Mouse (Mus musculus) layer of hippocampus, adult 2 months (tissue): ENCODE data around the gene Noc3l. TPM values are rescaled to one million over a fixed set of nuclear protein-coding genes. Genes with fewer than 3 reads are reported as not detected.

Experiments used
- DNase-seq, 2 experiments: peaks; one replicate each; pipeline ENCODE4 v3.0.0; 2022; ENCODE audit warnings: low spot score in 2 of 2
- H3K27ac ChIP-seq: fragments of 200-600 bp; 2 replicates; pipeline ENCODE4 v1.8.1; 2022
- H3K4me3 ChIP-seq: fragments of 200-600 bp; 2 replicates; pipeline ENCODE4 v1.8.1; 2022; ENCODE audit warnings: mild to moderate bottlenecking
- CTCF ChIP-seq: fragments of 200-600 bp; conservative IDR thresholded peaks from 2 replicates; pipeline ENCODE4 v1.8.1; 2022; ENCODE audit warnings: antibody characterized with exemption, mild to moderate bottlenecking, moderate library complexity
- total RNA-seq, 2 experiments: library from RNA; stranded (reverse); gene quantifications; 2 replicates each; pipeline ENCODE4 v1.2.3; 2021

Noc3l gene
- total RNA-seq, 2 experiments from 2014 or later = 13.6 to 13.7 TPM

- no peak for TF ChIP-seq CTCF
- Histone ChIP-seq H3K4me3 (no peak overlapping the region), H3K27ac (peak overlapping the region; percentile 87)
- DNase-seq = peak; percentile 68 to 71
Observed at GRCm38 (mm10) chr19:38798291-38798690, 20.7 kb downstream of the Noc3l start.

GRCm38 (mm10) chr19:38796546-38796945 is 22.5 kb downstream of the Noc3l start:
- no peak for DNase-seq
- Histone ChIP-seq H3K27ac (no peak overlapping the region), H3K4me3 (no peak overlapping the region)
- TF ChIP-seq CTCF = no peak

- Histone ChIP-seq H3K4me3 (no peak overlapping the region), H3K27ac (no peak overlapping the region)
- no peak for DNase-seq
- TF ChIP-seq CTCF = no peak
Observed at GRCm38 (mm10) chr19:38793563-38794045, 25.4 kb downstream of the Noc3l start.

- TF ChIP-seq CTCF = no peak
- H3K4me3 ChIP-seq = no peak overlapping the region
- no peak overlapping the region for H3K27ac ChIP-seq
- DNase-seq = peak in 1 of 2 experiments; percentile 39
Observed at GRCm38 (mm10) chr19:38787756-38788155, 31.3 kb downstream of the Noc3l start.

DNA sequence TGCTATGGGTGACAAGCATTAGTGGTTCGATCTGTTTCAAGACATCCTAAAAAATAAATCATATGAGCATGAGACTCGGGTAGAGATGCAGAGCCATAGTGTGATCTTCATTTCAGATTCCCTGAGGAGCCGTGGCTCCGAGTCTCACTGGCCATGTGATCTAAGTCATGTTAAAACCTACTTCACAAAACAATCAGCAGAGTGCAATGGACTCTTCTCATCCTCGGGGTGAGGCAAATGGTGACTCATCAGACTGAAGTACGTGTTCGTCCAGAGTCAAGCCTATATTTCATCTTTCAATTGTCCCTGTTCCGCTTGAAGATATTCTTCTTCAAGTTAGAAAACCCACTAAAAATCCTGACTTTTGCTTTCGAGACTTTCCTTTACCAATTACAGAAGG is 35.5 kb downstream of the Noc3l start:
- no peak for TF ChIP-seq CTCF
- DNase-seq = no peak
- Histone ChIP-seq H3K27ac (no peak overlapping the region), H3K4me3 (no peak overlapping the region)

- Histone ChIP-seq H3K27ac (no peak overlapping the region), H3K4me3 (no peak overlapping the region)
- TF ChIP-seq CTCF = no peak
- peak; percentile 75 to 81 for DNase-seq
Observed at GRCm38 (mm10) chr19:38778805-38779204, 40.2 kb downstream of the Noc3l start.

DNA sequence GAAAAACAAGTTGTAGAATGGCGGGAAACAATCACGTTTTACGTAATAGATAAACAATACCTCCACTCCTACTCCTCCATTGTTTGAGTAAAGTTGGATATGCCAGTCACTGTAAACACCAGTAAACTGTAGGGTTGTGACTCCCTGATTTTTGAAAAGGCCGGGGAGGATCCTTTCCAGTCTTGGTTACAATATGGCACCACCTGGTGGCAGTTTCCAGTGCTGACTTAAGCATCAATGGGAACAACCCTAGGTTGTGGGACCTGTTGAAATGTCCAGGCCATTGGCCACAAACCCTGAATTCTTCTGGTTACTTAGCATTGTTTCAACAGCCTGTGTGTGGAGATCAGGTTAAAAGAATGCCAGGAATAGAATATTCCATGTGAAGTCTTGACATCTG is 43.5 kb downstream of the Noc3l start:
- DNase-seq = peak; percentile 30 to 64
- Histone ChIP-seq H3K4me3 (no peak overlapping the region), H3K27ac (no peak overlapping the region)
- TF ChIP-seq CTCF = peak; percentile 90

DNA sequence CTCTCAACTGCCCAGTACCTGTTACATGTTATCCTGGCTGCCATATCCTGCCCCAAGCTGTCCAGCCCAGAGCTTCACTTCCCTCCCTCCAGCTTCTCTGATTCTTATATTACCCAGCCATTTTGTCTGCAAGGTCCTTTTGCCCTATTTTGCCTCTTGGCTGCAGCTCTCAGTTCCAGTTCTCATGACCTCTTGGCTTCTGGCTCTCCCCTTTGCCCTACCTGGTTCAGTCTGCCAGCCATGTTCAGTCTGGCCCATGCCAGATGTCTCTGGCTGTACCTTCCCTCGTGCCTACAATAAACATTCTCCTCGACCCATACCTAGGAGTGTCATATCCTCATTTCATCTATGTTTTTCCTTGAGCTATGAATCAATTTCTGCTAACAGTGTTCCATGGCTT is 52.7 kb downstream of the Noc3l start:
- no peak overlapping the region for H3K4me3 ChIP-seq
- TF ChIP-seq CTCF = no peak
- H3K27ac ChIP-seq = no peak overlapping the region
- DNase-seq = no peak

- Histone ChIP-seq H3K4me3 (no peak overlapping the region), H3K27ac (no peak overlapping the region)
- DNase-seq = no peak
- TF ChIP-seq CTCF = no peak
Observed at GRCm38 (mm10) chr19:38760441-38760840, 58.6 kb downstream of the Noc3l start.

GRCm38 (mm10) chr19:38758685-38759472 is 60.2 kb downstream of the Noc3l start:
- H3K27ac ChIP-seq = no peak overlapping the region
- no peak for TF ChIP-seq CTCF
- DNase-seq = no peak
- no peak overlapping the region for H3K4me3 ChIP-seq

DNA sequence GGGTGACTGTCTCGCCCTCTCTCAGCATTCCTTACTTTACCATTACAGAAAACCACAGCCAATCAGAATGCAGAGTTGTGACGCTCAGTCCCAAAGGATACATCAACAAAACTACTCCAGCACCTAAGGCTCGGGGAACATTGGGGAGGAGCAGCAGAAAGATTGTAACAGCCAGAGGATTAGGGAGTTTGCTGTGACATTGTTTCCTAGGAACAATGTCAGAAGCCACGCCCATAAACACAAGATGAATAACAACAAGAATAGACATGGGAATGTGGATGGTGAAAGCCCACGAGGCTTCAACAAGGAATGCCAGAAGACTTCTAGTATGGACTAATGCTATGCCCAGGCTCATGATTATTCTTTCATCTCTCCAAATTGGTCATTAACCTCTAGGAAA is 61.0 kb downstream of the Noc3l start:
- H3K27ac ChIP-seq = no peak overlapping the region
- H3K4me3 ChIP-seq = no peak overlapping the region
- no peak for TF ChIP-seq CTCF
- DNase-seq = no peak

- DNase-seq = no peak
- H3K4me3 ChIP-seq = no peak overlapping the region
- no peak for TF ChIP-seq CTCF
Observed at GRCm38 (mm10) chr19:38757161-38757560, 61.9 kb downstream of the Noc3l start.

DNA sequence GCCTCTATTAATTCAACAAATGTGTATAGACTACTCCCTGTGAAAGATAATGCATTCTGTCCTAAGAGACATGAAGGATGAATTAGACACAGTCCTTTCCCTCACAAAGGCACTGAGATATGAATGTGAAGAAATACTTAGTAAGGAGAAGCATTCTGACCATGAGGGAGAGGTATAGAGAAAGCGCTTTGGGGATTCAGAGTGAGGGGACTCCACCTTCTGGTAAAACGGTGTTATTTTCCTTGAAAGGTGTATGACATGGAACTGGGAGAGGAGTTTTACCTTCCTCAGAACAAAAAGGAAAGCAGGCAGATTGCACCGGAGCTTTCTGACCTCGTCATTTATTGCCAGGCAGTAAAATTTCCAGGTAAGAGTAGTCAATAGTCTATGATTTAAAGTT is 68.8 kb downstream of the Noc3l start:
- DNase-seq = no peak
- no peak overlapping the region for H3K4me3 ChIP-seq
- H3K27ac ChIP-seq = no peak overlapping the region
- TF ChIP-seq CTCF = peak; percentile 67

More at GRCm38 (mm10) chr19:38757161-38757560, 61.9 kb downstream of the Noc3l start:
- H3K27ac ChIP-seq = no peak overlapping the region

- no peak for TF ChIP-seq CTCF
- H3K27ac ChIP-seq = no peak overlapping the region
- H3K4me3 ChIP-seq = no peak overlapping the region
- DNase-seq = no peak
Observed at GRCm38 (mm10) chr19:38746492-38747014, 72.5 kb downstream of the Noc3l start.
